Mouse (Mus musculus) ovary, postnatal 36 days (tissue): ENCODE data around the gene Rpl12.
"Not testable (repeated sequence)": the region's sequence is repeated elsewhere in the genome, so short reads cannot be mapped to it uniquely, and the experiment has no call there.

Source experiments
- DNase-seq: peaks from one replicate; pipeline ENCODE4 v3.0.0; 2022; ENCODE audit warnings: low spot score, mixed read lengths

Rpl12 gene

DNA sequence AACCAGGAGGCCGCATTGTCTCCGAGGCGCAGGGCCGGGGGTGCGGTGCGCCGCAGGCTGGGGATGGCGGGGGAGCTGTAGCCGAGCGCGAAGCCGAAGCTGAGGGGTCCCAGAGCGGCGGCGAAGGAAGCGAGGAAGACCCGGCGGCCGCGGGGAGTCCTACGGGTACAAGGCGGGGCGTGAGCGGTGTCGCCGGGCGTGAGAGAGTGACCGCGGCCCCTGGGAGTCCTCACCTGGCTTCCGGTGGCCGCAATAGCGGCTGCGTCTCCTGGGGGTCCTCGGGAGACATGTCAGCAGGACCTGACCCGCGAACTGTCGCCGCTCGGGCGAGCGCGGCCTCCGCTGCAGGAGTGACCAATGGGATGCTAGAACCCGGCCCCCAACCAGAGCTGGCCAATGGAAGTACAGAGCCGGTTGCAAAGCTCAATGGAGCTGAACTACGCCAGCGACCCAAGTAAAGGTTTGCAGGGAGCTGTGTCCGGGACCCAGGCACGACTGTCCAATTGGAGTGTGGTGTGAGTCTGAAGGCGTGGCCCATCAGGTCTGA, 20.4 kb downstream of the Rpl12 start, which contains the start of gene Slc2a8:
Gene Slc2a8 (minus strand): TSS at position 359 of the 547 bp plus-strand sequence.
- peak; percentile 85 for DNase-seq

DNA sequence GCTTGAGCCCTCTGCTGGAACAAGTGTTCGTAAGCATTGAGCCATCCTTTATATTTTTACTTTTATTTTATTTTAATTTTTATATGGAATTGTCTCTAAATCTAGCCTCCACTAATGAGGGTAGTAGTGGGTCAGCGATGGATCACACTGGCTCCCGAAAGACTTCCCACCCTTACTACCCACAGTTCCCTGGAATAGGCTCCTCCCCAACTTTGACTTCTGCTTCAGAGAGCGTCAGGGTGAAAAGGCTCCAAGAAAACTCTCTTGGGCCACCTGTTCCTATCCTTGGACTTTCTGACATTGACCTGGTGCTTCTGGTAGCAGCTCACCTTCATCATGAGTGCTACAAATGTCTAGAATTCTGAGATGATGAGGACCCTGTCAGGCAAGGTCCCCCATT, 21.3 kb downstream of the Rpl12 start:
- no peak for DNase-seq

DNA sequence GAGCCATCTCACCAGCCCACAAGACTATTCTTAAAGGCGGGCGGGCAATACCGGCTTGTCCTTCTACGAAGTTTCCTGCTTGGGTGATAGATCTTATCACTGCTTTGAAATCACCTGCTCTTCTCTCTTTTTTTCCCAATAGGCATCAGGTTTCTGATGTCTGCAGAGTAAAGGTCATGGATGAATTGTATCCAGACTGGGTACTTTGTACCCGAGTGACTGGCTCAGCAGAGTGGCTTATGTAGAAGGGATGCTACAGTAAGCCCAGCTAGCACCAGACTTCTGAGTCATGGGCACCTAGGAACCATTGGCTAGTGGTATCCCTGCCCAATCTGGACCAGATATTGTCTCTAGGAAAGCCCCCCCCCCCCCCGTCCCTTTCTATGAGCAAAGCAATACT, 22.3 kb downstream of the Rpl12 start:
- DNase-seq: no peak

DNA sequence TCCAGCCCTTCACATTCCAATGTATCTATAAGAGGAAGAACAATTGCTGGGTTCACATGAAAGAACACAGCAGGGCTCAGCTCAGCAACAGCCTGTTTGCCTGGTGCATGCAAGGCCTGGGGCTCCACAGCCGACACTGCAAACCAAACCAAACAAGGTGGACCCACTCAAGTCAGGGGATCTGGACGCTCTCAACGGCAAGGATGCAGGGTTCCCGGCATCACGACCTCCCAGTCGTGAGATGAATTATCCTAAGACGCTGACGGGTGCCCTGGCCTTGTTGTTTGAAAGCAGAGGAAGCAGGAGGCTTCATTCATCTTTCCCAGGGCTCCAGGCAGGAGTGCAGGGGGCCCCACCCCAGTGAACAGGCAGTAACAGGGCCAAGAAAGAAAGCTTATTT, 24.5 kb downstream of the Rpl12 start:
- no peak for DNase-seq

DNA sequence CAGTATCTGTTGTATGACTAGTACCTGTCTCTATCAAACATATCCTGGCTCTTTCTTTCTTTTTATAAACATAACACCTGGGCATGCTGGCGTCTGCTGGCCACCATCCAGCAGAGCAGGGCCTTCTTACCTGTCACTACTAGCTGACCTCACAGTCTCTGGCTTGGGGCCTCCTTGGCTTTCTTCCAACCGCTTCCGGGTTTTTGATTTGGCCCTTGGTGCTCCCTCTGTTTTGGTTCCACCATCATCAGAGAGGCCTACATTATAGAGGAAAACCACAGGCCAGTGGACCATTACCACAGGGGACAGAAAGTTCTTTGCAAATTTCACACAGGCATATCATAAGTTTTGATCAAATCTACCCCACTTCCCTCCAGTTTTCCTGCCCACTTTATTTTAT, 28.0 kb downstream of the Rpl12 start:
- no peak for DNase-seq

DNA sequence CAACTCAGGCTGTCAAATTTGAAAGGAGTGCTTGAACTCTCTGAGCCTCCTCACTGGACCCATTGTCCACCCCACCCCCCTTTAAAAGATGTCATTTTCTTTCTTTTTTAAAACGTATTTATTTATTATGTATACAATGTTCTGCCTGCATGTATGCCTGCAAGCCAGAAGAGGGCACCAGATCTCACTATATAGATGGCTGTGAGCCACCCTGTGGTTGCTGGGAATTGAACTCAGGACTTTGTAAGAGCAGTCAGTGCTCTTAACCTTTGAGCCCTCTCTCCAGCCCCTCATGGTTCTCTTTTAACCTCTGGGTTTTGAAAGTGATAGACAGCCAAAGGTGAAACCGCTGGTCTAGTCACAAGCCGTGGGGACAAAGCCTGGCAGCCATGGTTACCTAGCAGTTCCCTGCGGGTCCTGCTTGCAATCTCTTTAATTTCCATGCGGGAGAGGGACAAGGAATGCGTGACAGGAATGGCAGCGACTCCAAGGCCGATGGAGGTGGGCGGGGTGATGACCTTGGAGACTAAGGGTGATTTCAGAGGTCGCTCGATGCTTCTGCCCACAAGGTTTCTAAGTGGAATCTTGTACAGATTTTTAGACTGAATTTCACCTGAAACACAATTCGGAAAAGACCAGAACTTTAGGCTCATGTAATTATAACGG, 28.9 kb downstream of the Rpl12 start:
- DNase-seq: no peak

DNA sequence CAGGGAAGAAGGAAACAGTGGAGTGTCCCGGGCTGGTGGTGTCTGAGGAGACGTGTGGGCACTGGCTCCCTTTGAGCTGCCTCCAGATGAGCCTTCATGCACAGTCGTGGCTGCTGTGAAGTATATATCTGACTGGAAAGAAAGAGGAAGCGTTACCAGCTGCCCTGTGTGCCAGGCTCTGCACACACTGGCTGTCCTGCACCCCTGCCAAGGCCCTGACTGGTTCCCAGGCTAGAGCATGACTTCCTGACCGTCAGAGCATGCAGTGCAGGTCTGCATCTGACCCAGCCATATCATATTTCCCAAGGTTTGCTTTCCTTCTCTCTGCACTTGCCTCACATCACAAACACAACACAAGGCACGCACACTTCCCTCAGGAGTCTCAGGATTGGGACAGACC, 30.8 kb downstream of the Rpl12 start:
- DNase-seq: no peak

DNA sequence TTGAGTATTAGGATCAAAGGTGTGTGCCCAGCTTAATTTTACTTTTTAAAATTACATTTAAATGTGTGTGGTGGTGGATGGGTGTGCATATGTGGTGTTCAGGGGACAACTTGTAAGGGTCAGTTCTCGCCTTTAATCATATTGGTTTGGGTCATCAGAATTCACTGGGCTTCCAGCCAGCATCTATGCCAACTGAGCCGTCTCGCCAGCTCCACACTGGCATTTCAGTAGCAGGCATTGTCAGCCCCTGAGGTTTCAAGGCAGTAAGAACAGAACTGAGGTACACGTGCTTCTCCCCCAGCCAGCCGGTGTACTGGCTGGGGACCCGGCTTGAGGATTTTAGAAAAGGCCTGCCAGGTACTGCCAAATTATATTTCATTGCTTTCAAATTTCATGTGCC, 35.7 kb downstream of the Rpl12 start:
- no peak for DNase-seq

DNA sequence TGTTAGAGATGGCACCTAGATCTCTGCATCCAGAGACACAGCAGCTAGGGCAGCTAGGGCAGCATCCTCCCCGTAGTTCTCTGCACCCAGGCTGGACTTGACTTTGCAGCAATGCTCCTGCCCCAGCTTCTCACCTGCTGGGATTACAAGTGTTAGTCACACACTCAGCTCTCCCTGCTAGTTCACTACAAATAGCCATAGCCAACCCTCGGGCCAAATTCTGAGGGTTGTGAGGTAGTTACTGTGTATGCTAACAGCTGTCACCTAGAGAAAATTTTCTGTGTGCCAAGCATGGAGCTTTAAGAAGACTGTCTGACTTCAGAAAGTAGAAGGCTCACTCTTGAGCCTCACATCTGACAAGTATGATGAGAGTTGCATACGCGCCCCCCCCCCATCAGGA, 36.4 kb downstream of the Rpl12 start:
- DNase-seq: no peak

DNA sequence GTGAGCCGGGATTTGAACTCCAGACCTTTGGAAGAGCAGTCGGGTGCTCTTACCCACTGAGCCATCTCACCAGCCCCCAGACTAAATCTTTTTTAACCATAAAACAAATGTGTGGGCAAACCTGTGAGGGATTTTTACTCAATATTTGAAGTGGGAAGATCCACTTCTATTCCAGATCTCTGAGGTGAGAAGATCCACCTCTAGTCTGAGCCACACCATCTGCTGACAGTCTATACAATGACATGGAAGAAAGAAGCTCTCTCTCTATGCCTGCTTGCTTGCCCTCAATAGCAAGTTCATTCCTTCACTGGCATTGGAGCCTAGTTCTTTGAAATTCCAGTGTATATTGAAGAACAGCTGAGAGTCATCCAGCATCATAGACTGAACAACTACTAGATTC, 38.4 kb downstream of the Rpl12 start:
- no peak for DNase-seq

DNA sequence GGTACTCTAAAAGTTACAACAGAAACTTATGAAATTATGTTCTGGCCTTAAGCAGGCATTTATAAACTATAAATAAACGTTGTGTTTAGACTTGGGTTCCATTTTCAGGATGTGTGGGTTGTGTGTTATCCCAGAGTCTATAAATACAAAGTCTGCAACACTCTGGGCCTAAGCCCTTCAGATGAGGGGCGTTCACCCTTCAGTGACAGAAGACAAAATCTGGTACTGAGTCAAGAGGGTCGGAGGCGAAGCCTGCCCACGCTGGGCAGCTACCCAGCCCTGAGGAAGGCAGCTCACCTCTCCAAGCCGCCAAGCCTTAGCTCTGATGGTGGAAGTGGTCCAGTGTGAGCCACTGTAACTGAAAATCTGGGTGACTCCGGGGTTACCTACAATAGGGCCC, 40.8 kb downstream of the Rpl12 start:
- no peak for DNase-seq

DNA sequence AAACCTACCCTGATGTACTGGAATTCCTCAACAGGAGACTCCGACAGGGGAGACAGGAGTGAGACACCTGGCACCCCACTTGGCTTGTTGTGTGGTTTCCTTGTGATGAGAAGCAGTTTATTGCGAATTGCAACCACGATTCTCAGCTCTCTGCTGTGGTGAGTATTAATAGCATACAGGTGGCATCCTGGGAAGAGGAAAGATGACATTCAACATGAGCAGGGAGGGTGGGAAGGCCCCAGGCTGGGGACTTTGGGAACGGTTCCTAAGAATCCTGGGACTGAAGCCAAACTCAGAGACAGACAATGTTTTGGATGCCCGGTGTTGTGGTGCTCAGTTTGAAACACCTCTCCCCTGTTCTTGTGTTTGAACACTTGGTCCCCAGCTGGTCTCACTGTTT, 43.7 kb downstream of the Rpl12 start:
- no peak for DNase-seq

DNA sequence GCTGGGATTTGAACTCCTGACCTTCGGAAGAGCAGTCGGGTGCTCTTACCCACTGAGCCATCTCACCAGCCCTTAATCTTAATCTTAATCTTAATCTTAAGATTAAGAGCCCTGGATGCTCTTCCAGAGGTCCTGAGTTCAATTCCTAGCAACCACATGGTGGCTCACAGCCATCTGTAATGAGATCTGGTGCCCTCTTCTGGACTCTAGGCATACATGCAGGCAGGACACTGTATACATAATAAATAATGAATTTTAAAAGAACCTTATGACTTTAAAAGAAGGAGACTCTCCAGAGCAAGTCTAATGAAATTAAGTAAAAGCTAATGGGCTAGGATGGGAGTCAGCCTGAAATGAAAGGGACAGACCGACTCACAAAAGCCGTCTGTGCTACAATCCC, 47.7 kb downstream of the Rpl12 start:
- DNase-seq: not testable (repeated sequence)

DNA sequence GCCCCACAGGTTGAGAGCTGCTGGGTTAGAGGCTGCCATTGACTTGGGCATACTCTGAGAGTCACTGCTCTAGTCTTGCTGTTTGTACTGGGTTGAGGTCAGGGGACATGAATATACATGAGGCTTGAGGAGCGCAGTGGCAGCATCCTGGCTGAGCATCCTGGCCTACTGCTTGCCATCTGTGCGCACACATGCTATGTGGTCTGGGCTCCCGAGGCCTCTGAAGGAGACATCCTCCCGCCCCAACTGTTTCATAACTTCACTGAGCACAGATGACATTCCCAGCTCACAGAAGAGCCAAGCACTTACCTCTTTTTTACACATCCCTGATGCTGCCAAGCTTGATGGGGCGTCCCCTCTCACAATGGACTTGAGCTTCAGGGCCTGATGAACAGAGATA, 53.5 kb downstream of the Rpl12 start:
- DNase-seq: no peak
